Mouse (Mus musculus) myocyte (in vitro differentiated cells): ENCODE data around the gene Tgfbr3l.

ENCODE experiments used
- CEBPB ChIP-seq: IDR thresholded peaks from 2 replicates; pipeline ENCODE4 v1.6.1; 2011; ENCODE audit warnings: mild to moderate bottlenecking, moderate library complexity; ENCODE audit not compliant: poor library complexity, insufficient read depth, severe bottlenecking
- MAX ChIP-seq: IDR thresholded peaks from one replicate; pipeline ENCODE4 v1.6.1; 2011; ENCODE audit warnings: low read depth, mild to moderate bottlenecking, control low read depth
- POLR2A ChIP-seq: IDR thresholded peaks from one replicate; pipeline ENCODE4 v1.6.1; 2011; ENCODE audit warnings: low read depth, mild to moderate bottlenecking, control low read depth, moderate library complexity; ENCODE audit not compliant: insufficient read length
- REST ChIP-seq: IDR thresholded peaks from one replicate; pipeline ENCODE4 v1.6.1; 2011; ENCODE audit warnings: mild to moderate bottlenecking, control low read depth, moderate library complexity; ENCODE audit not compliant: insufficient read depth, insufficient read length

DNA sequence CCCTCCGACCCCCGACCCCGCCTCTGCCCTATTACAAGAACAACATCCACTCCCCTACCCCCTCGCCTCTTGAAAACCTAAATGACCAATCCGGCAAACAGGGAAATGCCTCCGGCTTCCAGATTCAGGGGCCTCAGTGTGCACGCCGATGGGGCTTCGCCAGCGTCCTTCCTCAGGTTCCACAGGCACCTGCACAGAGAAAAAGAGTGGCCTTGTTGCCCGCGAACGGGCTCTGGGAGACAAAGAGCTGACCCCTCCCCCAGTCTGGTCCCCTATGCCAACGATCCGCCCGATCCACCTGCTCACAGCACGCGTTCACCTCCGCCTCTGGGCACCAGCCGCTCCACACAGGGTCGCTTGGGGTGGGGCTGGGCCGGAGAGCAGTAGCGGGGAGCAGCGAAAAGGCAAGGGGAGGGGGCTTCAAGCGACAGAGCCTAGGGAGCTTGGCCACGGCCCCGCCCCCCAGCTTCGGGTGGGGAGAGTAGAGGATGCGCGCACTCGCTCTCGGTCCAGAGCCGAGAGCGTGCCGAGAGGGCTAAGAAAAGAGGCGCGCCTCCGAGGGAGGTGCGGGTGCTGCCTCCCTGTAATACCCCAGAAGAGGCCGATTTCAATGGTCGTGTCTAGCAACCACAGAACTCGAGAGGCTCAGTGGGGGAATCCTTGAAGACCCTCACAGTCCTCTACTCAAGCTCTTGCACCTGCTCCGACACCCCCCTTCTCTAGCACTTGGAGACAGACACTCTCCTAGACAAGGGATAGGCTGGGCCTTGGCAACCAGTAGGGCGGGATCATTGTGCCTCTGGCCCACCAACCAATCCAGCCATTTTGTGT is 31.0 kb upstream of the Tgfbr3l start, which contains the start of gene Prr36:
- TF ChIP-seq MAX: no peak
- no peak for TF ChIP-seq POLR2A
- no peak for TF ChIP-seq CEBPB
- no peak for TF ChIP-seq REST
